Mouse (Mus musculus) hindbrain, embryonic 13.5 days (tissue): ENCODE measurements around the gene Wdr19. TPM values are rescaled to one million over a fixed set of nuclear protein-coding genes. Genes with fewer than 3 reads are reported as not detected.

ENCODE experiments used
- polyA plus RNA-seq: library from polyadenylated mRNA; unstranded; fragments of >200 nt; fragmentation: Nextera tagmentation; extraction: Ambion mirVana; gene quantifications from 2 replicates; pipeline ENCODE4 v1.2.1, GENCODE M21; 2015

The Wdr19 gene
- polyA plus RNA-seq, 1 experiment from 2014 or later: 12.2 TPM

Other genes starting within 250 kb of the Wdr19 start
- gene Tlr6, start 239.6 kb upstream of the Wdr19 start, polyA plus RNA-seq: 0.42 and 0.57 TPM in 2 replicates
- gene Fam114a1, start 229.6 kb upstream of the Wdr19 start, polyA plus RNA-seq: 11.8 and 13.3 TPM in 2 replicates
- 0.19 TPM in 1 of 2 replicates, not detected in the other for gene Tmem156, start 107.6 kb upstream of the Wdr19 start, polyA plus RNA-seq
- 42.8 and 52.3 TPM in 2 replicates for gene Klhl5, start 92.2 kb upstream of the Wdr19 start, polyA plus RNA-seq
- gene Rfc1, start 136.0 kb downstream of the Wdr19 start, polyA plus RNA-seq: 39.2 and 40.6 TPM in 2 replicates
- 0.09 TPM in 1 of 2 replicates, not detected in the other for gene Klb, start 148.6 kb downstream of the Wdr19 start, polyA plus RNA-seq
- gene Rpl9, start 191.7 kb downstream of the Wdr19 start, polyA plus RNA-seq: 660 and 683 TPM in 2 replicates
- gene Lias, start 191.8 kb downstream of the Wdr19 start, polyA plus RNA-seq: 60.9 and 61.6 TPM in 2 replicates
- 48.3 and 51.1 TPM in 2 replicates for gene Ugdh, start 236.3 kb downstream of the Wdr19 start, polyA plus RNA-seq